Mouse (Mus musculus): ENCODE results near the gene Vps33a. TPM values are rescaled to one million over a fixed set of nuclear protein-coding genes. Genes with fewer than 3 reads are reported as not detected.

Gene Vps33a
- polyA plus RNA-seq (2015; fragmentation: Nextera tagmentation; extraction: Ambion mirVana) = 28.9 and 29.7 TPM in 2 replicates

- peak within 1 kb of the TSS; percentile 69 for H3K9ac ChIP-seq
- H3K9me3 ChIP-seq (replicated peaks) = no peaks in the 10 kb centered on the region
- peaks cover 11% of the 10 kb centered on the region for H3K4me1 ChIP-seq
- H3K36me3 ChIP-seq = peaks cover 23% of the 10 kb centered on the region
- peak within 1 kb of the TSS; percentile 82 for H3K4me3 ChIP-seq (replicated peaks)
- WGBS = under 1% methylated on average over 54 of the region's 54 CpGs
- no peaks in the 10 kb centered on the region for H3K27me3 ChIP-seq
- H3K4me2 ChIP-seq = peak within 1 kb of the TSS; percentile 88
- peak; percentile 92 for ATAC-seq (replicated peaks; ENCODE audit: low FRiP score)
- H3K27ac ChIP-seq = peak within 1 kb of the TSS; percentile 61
Observed at GRCm38 (mm10) chr5:123572357-123573186, at the start of gene Vps33a. Gene Vps33a, minus strand, starts transcription at chr5:123573038.

DNA sequence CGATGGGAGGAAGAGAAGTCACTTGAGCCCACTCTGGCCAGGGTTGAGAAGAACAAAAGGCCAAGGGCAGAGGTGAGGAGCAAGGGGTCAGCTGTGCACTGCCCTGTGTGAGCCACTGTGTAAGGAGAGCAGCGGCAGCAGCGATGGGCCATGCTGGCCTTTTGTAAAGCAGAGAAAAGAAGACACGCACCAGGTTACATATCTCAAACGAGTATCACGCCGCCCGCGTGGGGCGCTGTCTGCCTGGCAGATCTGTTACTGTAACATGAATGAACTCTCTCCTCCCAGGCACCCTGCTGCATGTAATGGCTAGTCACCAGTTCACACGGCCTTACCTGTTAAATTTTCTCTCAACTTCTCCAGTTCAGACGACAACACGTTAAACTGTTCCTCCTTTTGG lies 49.6 kb upstream of the Vps33a start:
- Histone ChIP-seq H3K9me3 (replicated peaks) (no peaks in the 10 kb centered on the region), H3K4me3 (replicated peaks) (no peak overlapping the region), H3K27ac (no peak overlapping the region), H3K27me3 (no peaks in the 10 kb centered on the region), H3K36me3 (peaks cover 52% of the 10 kb centered on the region), H3K4me1 (no peaks in the 10 kb centered on the region), H3K4me2 (no peak overlapping the region), H3K9ac (no peak overlapping the region)
- no peak for ATAC-seq (replicated peaks; ENCODE audit: low FRiP score)
- WGBS = 75% methylated on average over 13 of the region's 13 CpGs

- peaks cover 69% of the 10 kb centered on the region for H3K36me3 ChIP-seq
Observed at GRCm38 (mm10) chr5:123618558-123618957, 45.7 kb upstream of the Vps33a start.

DNA sequence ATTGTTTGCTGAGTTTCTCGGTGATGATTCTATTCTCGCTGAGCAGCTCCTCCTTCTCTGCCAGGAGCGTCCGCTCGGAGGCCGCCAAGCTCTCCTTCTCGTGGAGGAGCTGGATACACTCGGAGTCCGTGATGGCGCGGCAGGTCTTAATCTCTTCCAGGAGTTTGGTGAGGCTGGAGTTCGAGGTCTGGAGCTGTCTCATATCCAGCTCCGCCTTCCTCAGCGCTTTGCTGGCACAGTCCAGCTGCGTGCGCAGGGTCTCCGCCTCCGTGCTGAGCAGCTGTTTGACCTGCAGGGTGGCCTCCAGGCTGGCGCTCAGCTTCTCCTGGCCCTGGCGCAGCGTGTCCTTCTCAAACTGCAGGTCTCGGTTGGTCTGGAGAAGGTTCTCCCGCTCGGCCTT lies 41.4 kb upstream of the Vps33a start:
- H3K27me3 ChIP-seq = no peaks in the 10 kb centered on the region
- H3K27ac ChIP-seq = no peak overlapping the region
- no peak overlapping the region for H3K4me2 ChIP-seq
- WGBS = 95% methylated on average over 24 of the region's 24 CpGs
- no peak for ATAC-seq (replicated peaks; ENCODE audit: low FRiP score)
- no peaks in the 10 kb centered on the region for H3K9me3 ChIP-seq (replicated peaks)
- peaks cover 75% of the 10 kb centered on the region for H3K36me3 ChIP-seq
- H3K4me1 ChIP-seq = no peaks in the 10 kb centered on the region
- no peak overlapping the region for H3K9ac ChIP-seq
- no peak overlapping the region for H3K4me3 ChIP-seq (replicated peaks)

More at GRCm38 (mm10) chr5:123618558-123618957, 45.7 kb upstream of the Vps33a start:
- Histone ChIP-seq H3K4me1 (no peaks in the 10 kb centered on the region), H3K27me3 (no peaks in the 10 kb centered on the region), H3K9me3 (replicated peaks) (no peaks in the 10 kb centered on the region), H3K9ac (no peak overlapping the region), H3K4me3 (replicated peaks) (no peak overlapping the region), H3K27ac (no peak overlapping the region), H3K4me2 (no peak overlapping the region)
- 77% methylated on average over 2 of the region's 2 CpGs for WGBS
- ATAC-seq (replicated peaks; ENCODE audit: low FRiP score) = no peak

- Histone ChIP-seq H3K4me3 (replicated peaks) (no peak overlapping the region), H3K4me1 (no peaks in the 10 kb centered on the region), H3K4me2 (no peak overlapping the region), H3K27me3 (no peaks in the 10 kb centered on the region), H3K9me3 (replicated peaks) (no peaks in the 10 kb centered on the region), H3K27ac (no peak overlapping the region), H3K36me3 (peaks cover 77% of the 10 kb centered on the region), H3K9ac (no peak overlapping the region)
- WGBS = 37% methylated on average over 4 of the region's 4 CpGs
- ATAC-seq (replicated peaks; ENCODE audit: low FRiP score) = no peak
Observed at GRCm38 (mm10) chr5:123609843-123610242, 37.0 kb upstream of the Vps33a start.

- no peak overlapping the region for H3K9ac ChIP-seq
- WGBS = 92% methylated on average over 7 of the region's 7 CpGs
- no peak overlapping the region for H3K4me3 ChIP-seq (replicated peaks)
- H3K4me1 ChIP-seq = no peaks in the 10 kb centered on the region
- no peak for ATAC-seq (replicated peaks; ENCODE audit: low FRiP score)
- no peaks in the 10 kb centered on the region for H3K27me3 ChIP-seq
- no peak overlapping the region for H3K4me2 ChIP-seq
- no peaks in the 10 kb centered on the region for H3K9me3 ChIP-seq (replicated peaks)
- H3K27ac ChIP-seq = no peak overlapping the region
- H3K36me3 ChIP-seq = peaks cover 73% of the 10 kb centered on the region
Observed at GRCm38 (mm10) chr5:123609416-123609815, 36.6 kb upstream of the Vps33a start.

DNA sequence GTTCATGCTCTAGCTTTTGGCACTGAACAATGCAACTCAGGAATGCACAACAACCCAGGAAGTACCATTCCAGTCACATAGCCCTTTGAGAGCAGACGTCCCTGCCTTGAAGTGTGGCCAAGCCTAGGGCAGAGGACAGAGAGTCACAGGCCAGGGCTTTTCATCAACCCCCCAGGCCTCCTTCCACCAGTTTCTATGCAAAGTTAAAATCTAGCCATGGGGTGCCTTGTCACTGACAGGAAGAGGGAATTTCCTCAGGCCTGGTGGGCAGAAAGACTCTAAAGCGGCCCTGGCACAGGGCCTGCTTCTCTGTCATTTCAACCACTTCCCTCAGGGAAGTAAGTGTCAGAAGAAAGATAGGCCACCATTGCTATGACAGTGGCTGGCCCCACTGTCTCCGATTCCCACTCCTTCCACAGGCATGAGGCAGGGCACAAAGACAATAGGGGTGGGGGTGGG lies 34.4 kb upstream of the Vps33a start:
- no peaks in the 10 kb centered on the region for H3K27me3 ChIP-seq
- ATAC-seq (replicated peaks; ENCODE audit: low FRiP score) = no peak
- H3K9ac ChIP-seq = no peak overlapping the region
- no peak overlapping the region for H3K4me2 ChIP-seq
- H3K4me3 ChIP-seq (replicated peaks) = no peak overlapping the region
- 81% methylated on average over 3 of the region's 3 CpGs for WGBS
- peak overlapping the region; percentile 1; the same call in 1 of the 2 replicates for H3K27ac ChIP-seq
- no peaks in the 10 kb centered on the region for H3K9me3 ChIP-seq (replicated peaks)
- H3K4me1 ChIP-seq = 0 out of 2 replicates have a peak, but pooled peaks cover 3% of the 10 kb centered on the region
- peaks cover 59% of the 10 kb centered on the region for H3K36me3 ChIP-seq

DNA sequence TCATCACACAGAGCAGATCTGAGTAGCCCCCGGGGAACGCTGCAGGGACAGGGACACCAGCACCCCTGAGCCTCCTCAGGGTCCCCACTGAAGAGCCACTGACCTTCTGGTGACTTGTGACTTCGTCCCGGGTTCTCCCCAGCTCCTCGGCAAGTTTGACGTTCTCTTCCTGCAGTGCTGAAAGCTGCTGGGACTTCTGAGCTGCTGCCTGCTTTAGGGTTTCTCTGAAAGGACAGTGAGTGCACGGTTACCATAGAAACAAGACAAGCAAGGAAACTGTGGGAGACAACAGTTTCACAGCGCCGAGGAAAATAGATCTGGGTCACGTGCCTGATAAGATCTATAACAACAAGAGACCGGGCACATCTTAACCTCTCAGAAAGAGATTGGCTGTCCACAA lies 30.7 kb upstream of the Vps33a start:
- WGBS = 34% methylated on average over 11 of the region's 11 CpGs
- H3K9ac ChIP-seq = no peak overlapping the region
- no peak overlapping the region for H3K4me2 ChIP-seq
- H3K4me1 ChIP-seq = 0 out of 2 replicates have a peak, but pooled peaks cover 7% of the 10 kb centered on the region
- no peak for ATAC-seq (replicated peaks; ENCODE audit: low FRiP score)
- no peak overlapping the region for H3K4me3 ChIP-seq (replicated peaks)
- H3K27me3 ChIP-seq = no peaks in the 10 kb centered on the region
- H3K9me3 ChIP-seq (replicated peaks) = no peaks in the 10 kb centered on the region
- H3K36me3 ChIP-seq = peaks cover 48% of the 10 kb centered on the region
- no peak overlapping the region for H3K27ac ChIP-seq

- no peaks in the 10 kb centered on the region for H3K9me3 ChIP-seq (replicated peaks)
- H3K4me1 ChIP-seq = 0 out of 2 replicates have a peak, but pooled peaks cover 7% of the 10 kb centered on the region
- no peaks in the 10 kb centered on the region for H3K27me3 ChIP-seq
- H3K36me3 ChIP-seq = peaks cover 44% of the 10 kb centered on the region
- H3K4me3 ChIP-seq (replicated peaks) = no peak overlapping the region
- no peak overlapping the region for H3K9ac ChIP-seq
- WGBS = 67% methylated on average over 6 of the region's 6 CpGs
- H3K27ac ChIP-seq = peak overlapping the region; percentile 13; the same call in 1 of the 2 replicates
- ATAC-seq (replicated peaks; ENCODE audit: low FRiP score) = no peak
- no peak overlapping the region for H3K4me2 ChIP-seq
Observed at GRCm38 (mm10) chr5:123602174-123602573, 29.3 kb upstream of the Vps33a start.

DNA sequence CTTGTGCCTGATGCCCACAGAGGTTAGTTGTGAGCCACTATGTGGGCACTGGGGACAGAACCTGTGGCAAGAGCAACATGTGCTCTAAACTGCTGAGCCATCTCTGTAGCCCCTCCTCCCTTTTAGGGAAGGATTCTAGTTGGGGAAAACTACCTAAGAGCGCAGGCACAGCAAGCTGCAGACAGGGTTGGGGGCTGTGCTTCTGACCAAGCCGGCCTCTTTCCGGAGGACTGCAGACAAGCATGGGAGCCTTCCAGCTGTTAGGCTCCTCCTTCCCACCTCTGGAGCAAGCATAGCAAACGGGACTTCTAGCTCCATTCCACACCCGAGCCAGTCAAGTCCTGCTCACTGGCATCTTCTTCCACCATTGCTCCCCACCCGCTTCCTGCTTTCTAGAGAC lies 26.5 kb upstream of the Vps33a start:
- peak overlapping the region; percentile 23; the same call in 1 of the 2 replicates for H3K4me2 ChIP-seq
- H3K4me3 ChIP-seq (replicated peaks) = no peak overlapping the region
- no peaks in the 10 kb centered on the region for H3K9me3 ChIP-seq (replicated peaks)
- H3K36me3 ChIP-seq = peaks cover 35% of the 10 kb centered on the region
- 50% methylated on average over 6 of the region's 6 CpGs for WGBS
- H3K4me1 ChIP-seq = 0 out of 2 replicates have a peak, but pooled peaks cover 7% of the 10 kb centered on the region
- H3K9ac ChIP-seq = no peak overlapping the region
- H3K27me3 ChIP-seq = no peaks in the 10 kb centered on the region
- ATAC-seq (replicated peaks; ENCODE audit: low FRiP score) = 0 out of 2 replicates have a peak, but pooled peaks have one; percentile 33
- peak overlapping the region; percentile 72 for H3K27ac ChIP-seq

GRCm38 (mm10) chr5:123593622-123594280 lies 20.9 kb upstream of the Vps33a start:
- WGBS = 72% methylated on average over 10 of the region's 10 CpGs
- Histone ChIP-seq H3K4me2 (no peak overlapping the region), H3K4me1 (no peaks in the 10 kb centered on the region), H3K4me3 (replicated peaks) (no peak overlapping the region), H3K9ac (no peak overlapping the region), H3K9me3 (replicated peaks) (no peaks in the 10 kb centered on the region), H3K36me3 (peaks cover 41% of the 10 kb centered on the region), H3K27ac (no peak overlapping the region), H3K27me3 (no peaks in the 10 kb centered on the region)
- ATAC-seq (replicated peaks; ENCODE audit: low FRiP score) = no peak

GRCm38 (mm10) chr5:123580043-123580442 lies 7.2 kb upstream of the Vps33a start:
- H3K36me3 ChIP-seq = peaks cover 58% of the 10 kb centered on the region
- no peak overlapping the region for H3K4me3 ChIP-seq (replicated peaks)
- no peaks in the 10 kb centered on the region for H3K27me3 ChIP-seq
- no peak overlapping the region for H3K4me2 ChIP-seq
- no peak for ATAC-seq (replicated peaks; ENCODE audit: low FRiP score)
- no peak overlapping the region for H3K27ac ChIP-seq
- WGBS = 86% methylated on average over 6 of the region's 6 CpGs
- H3K4me1 ChIP-seq = no peaks in the 10 kb centered on the region
- H3K9ac ChIP-seq = no peak overlapping the region
- H3K9me3 ChIP-seq (replicated peaks) = no peaks in the 10 kb centered on the region
